Mouse (Mus musculus) colon, adult 2 months (tissue): ENCODE measurements around the gene Zfp36l3. TPM values are rescaled to one million over a fixed set of nuclear protein-coding genes. Genes with fewer than 3 reads are reported as not detected.

Experiments used
- polyA plus RNA-seq: library from polyadenylated mRNA; depleted of rRNA; stranded (reverse); fragments of >200 nt; gene quantifications from 2 replicates; pipeline ENCODE4 v1.2.3, GENCODE M21; 2012; rRNA removed

Gene Zfp36l3
- 0.05 and 0.12 TPM in 2 replicates for polyA plus RNA-seq

GRCm38 (mm10) chrX:53776276-53776675 lies at the start of gene Zfp36l3:
Gene Zfp36l3 (minus strand): TSS chrX:53776394.

GRCm38 (mm10) chrX:53797519-53797918 lies 21.3 kb upstream of the Zfp36l3 start, which contains the start of gene Xlr:
Gene Xlr (minus strand): TSS chrX:53797706.

GRCm38 (mm10) chrX:53757736-53758135 lies 18.5 kb downstream of the Zfp36l3 start, which contains the start of gene 1700013H16Rik:
Gene 1700013H16Rik (minus strand): TSS chrX:53757831.

GRCm38 (mm10) chrX:53724596-53724995 lies 51.6 kb downstream of the Zfp36l3 start, which contains the start of gene 4930502E18Rik:
Gene 4930502E18Rik (plus strand): TSS chrX:53724826.

Other genes starting within 250 kb of the Zfp36l3 start
- gene Rtl8c, start 168.4 kb downstream of the Zfp36l3 start, polyA plus RNA-seq, result 13.9 and 14.1 TPM in 2 replicates
- not detected in 2 replicates for gene Gm14597, start 167.4 kb downstream of the Zfp36l3 start, polyA plus RNA-seq
- gene Rtl8a, start 132.7 kb downstream of the Zfp36l3 start, polyA plus RNA-seq, result 66.6 and 77.6 TPM in 2 replicates
- gene Rtl8b, start 106.0 kb downstream of the Zfp36l3 start, polyA plus RNA-seq, result 60.8 and 72.1 TPM in 2 replicates
- gene 4930502E18Rik, start 51.6 kb downstream of the Zfp36l3 start, polyA plus RNA-seq, result not detected in 2 replicates
- gene 1700013H16Rik, start 18.6 kb downstream of the Zfp36l3 start, polyA plus RNA-seq, result not detected in 2 replicates
- gene Xlr, start 21.3 kb upstream of the Zfp36l3 start, polyA plus RNA-seq, result not detected in 2 replicates